Mouse (Mus musculus): Measurements from ENCODE around the gene Atad5.

- no peak for TF ChIP-seq POLR2A (IDR thresholded peaks at IDR 0.05; ENCODE audit: borderline replicate concordance, extremely low read depth, insufficient read depth, insufficient read length, poor library complexity, severe bottlenecking)
- TF ChIP-seq CTCF (IDR thresholded peaks at IDR 0.05; ENCODE audit: borderline replicate concordance, extremely low read depth, insufficient read depth, insufficient read length) = no peak
Observed at GRCm38 (mm10) chr11:80163362-80164116, 74.3 kb downstream of the Atad5 start.
